Mouse (Mus musculus): ENCODE results near the gene Ugt1a2.

DNA sequence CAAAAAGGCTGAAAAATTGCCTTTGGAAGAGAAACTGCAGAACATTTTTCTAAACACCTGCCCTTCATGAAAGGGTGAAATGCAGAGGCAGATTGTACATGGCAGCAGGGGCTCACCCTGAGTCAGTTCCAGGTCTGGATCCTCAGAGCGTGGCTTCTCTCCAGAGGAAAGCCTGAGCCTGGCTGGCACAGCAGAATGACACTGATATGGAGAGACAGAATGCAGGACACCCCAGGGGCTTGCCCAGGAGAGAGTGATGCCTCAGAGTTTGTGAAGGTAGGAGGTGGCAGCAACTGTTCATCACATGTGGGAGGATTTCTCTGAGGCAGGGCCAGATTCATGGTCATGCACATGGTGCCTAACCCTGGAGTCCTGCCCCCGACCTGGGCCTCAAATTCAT lies 405 bp upstream of the Ugt1a2 start:
- TF ChIP-seq POLR2A (IDR thresholded peaks at IDR 0.05; ENCODE audit: control insufficient read depth, extremely low read depth, insufficient read depth, low read length, poor library complexity) (no peak), CTCF (IDR thresholded peaks at IDR 0.05; ENCODE audit: borderline replicate concordance, control insufficient read depth, extremely low read depth, insufficient read depth, low read length, poor library complexity) (no peak)

Data from thymus, adult 2 months (tissue).